Mouse (Mus musculus): Measurements from ENCODE around the gene Palld.

The Palld gene

GRCm38 (mm10) chr8:61730669-61731068 is 171.8 kb downstream of the Palld start:
- no peak for DNase-seq (ENCODE audit: low spot score in 2 of 2)

GRCm38 (mm10) chr8:61725306-61726017 is 177.0 kb downstream of the Palld start:
- DNase-seq (ENCODE audit: low spot score in 2 of 2) = no peak

GRCm38 (mm10) chr8:61722226-61722625 is 180.3 kb downstream of the Palld start:
- DNase-seq (ENCODE audit: low spot score in 2 of 2) = no peak

GRCm38 (mm10) chr8:61715351-61716125 is 187.0 kb downstream of the Palld start:
- DNase-seq (ENCODE audit: low spot score in 2 of 2) = no peak

- DNase-seq (ENCODE audit: low spot score in 2 of 2) = no peak
Observed at GRCm38 (mm10) chr8:61714293-61714831, 188.1 kb downstream of the Palld start.

- DNase-seq (ENCODE audit: low spot score in 2 of 2) = no peak
Observed at GRCm38 (mm10) chr8:61713195-61713990, 189.1 kb downstream of the Palld start.

GRCm38 (mm10) chr8:61712426-61712825 is 190.1 kb downstream of the Palld start:
- DNase-seq (ENCODE audit: low spot score in 2 of 2) = no peak

- no peak for DNase-seq (ENCODE audit: low spot score in 2 of 2)
Observed at GRCm38 (mm10) chr8:61708586-61709305, 193.7 kb downstream of the Palld start.

GRCm38 (mm10) chr8:61705491-61705890 is 197.0 kb downstream of the Palld start:
- DNase-seq (ENCODE audit: low spot score in 2 of 2) = peak in 1 of 2 experiments; percentile 5

GRCm38 (mm10) chr8:61702122-61702521 is 200.4 kb downstream of the Palld start:
- no peak for DNase-seq (ENCODE audit: low spot score in 2 of 2)

- no peak for DNase-seq (ENCODE audit: low spot score in 2 of 2)
Observed at GRCm38 (mm10) chr8:61700932-61701681, 201.4 kb downstream of the Palld start.

GRCm38 (mm10) chr8:61700298-61700697 is 202.2 kb downstream of the Palld start:
- peak in 1 of 2 experiments; percentile 10 for DNase-seq (ENCODE audit: low spot score in 2 of 2)

GRCm38 (mm10) chr8:61698959-61699358 is 203.5 kb downstream of the Palld start:
- no peak for DNase-seq (ENCODE audit: low spot score in 2 of 2)

- DNase-seq (ENCODE audit: low spot score in 2 of 2) = no peak
Observed at GRCm38 (mm10) chr8:61697728-61698385, 204.6 kb downstream of the Palld start.

- no peak for DNase-seq (ENCODE audit: low spot score in 2 of 2)
Observed at GRCm38 (mm10) chr8:61696846-61697455, 205.5 kb downstream of the Palld start.

- no peak for DNase-seq (ENCODE audit: low spot score in 2 of 2)
Observed at GRCm38 (mm10) chr8:61695416-61695815, 207.1 kb downstream of the Palld start.

- DNase-seq (ENCODE audit: low spot score in 2 of 2) = no peak
Observed at GRCm38 (mm10) chr8:61692866-61693265, 209.6 kb downstream of the Palld start.

- no peak for DNase-seq (ENCODE audit: low spot score in 2 of 2)
Observed at GRCm38 (mm10) chr8:61692129-61692528, 210.4 kb downstream of the Palld start.

GRCm38 (mm10) chr8:61691391-61691790 is 211.1 kb downstream of the Palld start:
- no peak for DNase-seq (ENCODE audit: low spot score in 2 of 2)

GRCm38 (mm10) chr8:61687071-61687470 is 215.4 kb downstream of the Palld start:
- DNase-seq (ENCODE audit: low spot score in 2 of 2) = no peak
